Mouse (Mus musculus): ENCODE results near the gene Plekha5. TPM values are rescaled to one million over a fixed set of nuclear protein-coding genes. Genes with fewer than 3 reads are reported as not detected.
"Not testable (repeated sequence)": the region's sequence is repeated elsewhere in the genome, so short reads cannot be mapped to it uniquely, and the experiment has no call there.

The Plekha5 gene
- polyA plus RNA-seq, 1 experiment, result 56.6 TPM

GRCm38 (mm10) chr6:140576961-140577821, 153.3 kb downstream of the Plekha5 start:
- Histone ChIP-seq H3K36me3 (ENCODE audit: control insufficient read depth, insufficient read depth, low read length) (peaks cover 1% of the 10 kb centered on the region), H3K27me3 (ENCODE audit: control insufficient read depth, insufficient read depth, low read length) (no peaks in the 10 kb centered on the region), H3K4me3 (ENCODE audit: control insufficient read depth, low read depth, low read length) (no peak overlapping the region), H3K4me1 (ENCODE audit: control insufficient read depth, insufficient read depth, low read length) (no peaks in the 10 kb centered on the region), H3K27ac (ENCODE audit: control insufficient read depth, insufficient read depth, low read depth, low read length) (no peak overlapping the region)
- TF ChIP-seq POLR2A (IDR thresholded peaks at IDR 0.05; ENCODE audit: control insufficient read depth, low read depth, low read length), result no peak

- Histone ChIP-seq H3K27ac (ENCODE audit: control insufficient read depth, insufficient read depth, low read depth, low read length) (no peak overlapping the region), H3K27me3 (ENCODE audit: control insufficient read depth, insufficient read depth, low read length) (no peaks in the 10 kb centered on the region), H3K4me1 (ENCODE audit: control insufficient read depth, insufficient read depth, low read length) (no peaks in the 10 kb centered on the region), H3K36me3 (ENCODE audit: control insufficient read depth, insufficient read depth, low read length) (peaks cover 1% of the 10 kb centered on the region), H3K4me3 (ENCODE audit: control insufficient read depth, low read depth, low read length) (no peak overlapping the region)
- TF ChIP-seq CTCF (IDR thresholded peaks at IDR 0.05; ENCODE audit: control insufficient read depth, insufficient read depth, insufficient replicate concordance, low read depth, low read length) (no peak), POLR2A (IDR thresholded peaks at IDR 0.05; ENCODE audit: control insufficient read depth, low read depth, low read length) (no peak)
Measured at GRCm38 (mm10) chr6:140577822-140578170, 153.9 kb downstream of the Plekha5 start.

- not testable (repeated sequence) for H3K4me1 ChIP-seq (ENCODE audit: control insufficient read depth, insufficient read depth, low read length); H3K27me3 ChIP-seq (ENCODE audit: control insufficient read depth, insufficient read depth, low read length); H3K4me3 ChIP-seq (ENCODE audit: control insufficient read depth, low read depth, low read length); H3K36me3 ChIP-seq (ENCODE audit: control insufficient read depth, insufficient read depth, low read length); H3K27ac ChIP-seq (ENCODE audit: control insufficient read depth, insufficient read depth, low read depth, low read length)
Measured at GRCm38 (mm10) chr6:140578985-140579384, 155.1 kb downstream of the Plekha5 start.

GRCm38 (mm10) chr6:140580170-140580569, 156.3 kb downstream of the Plekha5 start:
- Histone ChIP-seq H3K27ac (ENCODE audit: control insufficient read depth, insufficient read depth, low read depth, low read length) (no peak overlapping the region), H3K4me1 (ENCODE audit: control insufficient read depth, insufficient read depth, low read length) (no peaks in the 10 kb centered on the region), H3K4me3 (ENCODE audit: control insufficient read depth, low read depth, low read length) (no peak overlapping the region), H3K27me3 (ENCODE audit: control insufficient read depth, insufficient read depth, low read length) (no peaks in the 10 kb centered on the region), H3K36me3 (ENCODE audit: control insufficient read depth, insufficient read depth, low read length) (peaks cover 1% of the 10 kb centered on the region)
- TF ChIP-seq POLR2A (IDR thresholded peaks at IDR 0.05; ENCODE audit: control insufficient read depth, low read depth, low read length) (no peak), CTCF (IDR thresholded peaks at IDR 0.05; ENCODE audit: control insufficient read depth, insufficient read depth, insufficient replicate concordance, low read depth, low read length) (no peak)

GRCm38 (mm10) chr6:140586714-140587259, 162.9 kb downstream of the Plekha5 start:
- H3K4me3 ChIP-seq (ENCODE audit: control insufficient read depth, low read depth, low read length), result no peak overlapping the region
- no peaks in the 10 kb centered on the region for H3K27me3 ChIP-seq (ENCODE audit: control insufficient read depth, insufficient read depth, low read length)
- H3K27ac ChIP-seq (ENCODE audit: control insufficient read depth, insufficient read depth, low read depth, low read length), result no peak overlapping the region
- no peaks in the 10 kb centered on the region for H3K4me1 ChIP-seq (ENCODE audit: control insufficient read depth, insufficient read depth, low read length)
- H3K36me3 ChIP-seq (ENCODE audit: control insufficient read depth, insufficient read depth, low read length), result peaks cover 7% of the 10 kb centered on the region
- TF ChIP-seq CTCF (IDR thresholded peaks at IDR 0.05; ENCODE audit: control insufficient read depth, insufficient read depth, insufficient replicate concordance, low read depth, low read length) (no peak), POLR2A (IDR thresholded peaks at IDR 0.05; ENCODE audit: control insufficient read depth, low read depth, low read length) (no peak)

- Histone ChIP-seq H3K27ac (ENCODE audit: control insufficient read depth, insufficient read depth, low read depth, low read length) (no peak overlapping the region), H3K4me1 (ENCODE audit: control insufficient read depth, insufficient read depth, low read length) (no peaks in the 10 kb centered on the region), H3K27me3 (ENCODE audit: control insufficient read depth, insufficient read depth, low read length) (no peaks in the 10 kb centered on the region), H3K36me3 (ENCODE audit: control insufficient read depth, insufficient read depth, low read length) (peaks cover 12% of the 10 kb centered on the region), H3K4me3 (ENCODE audit: control insufficient read depth, low read depth, low read length) (peak overlapping the region; percentile 85)
- TF ChIP-seq CTCF (IDR thresholded peaks at IDR 0.05; ENCODE audit: control insufficient read depth, insufficient read depth, insufficient replicate concordance, low read depth, low read length) (no peak), POLR2A (IDR thresholded peaks at IDR 0.05; ENCODE audit: control insufficient read depth, low read depth, low read length) (no peak)
Measured at GRCm38 (mm10) chr6:140591331-140591730, 167.5 kb downstream of the Plekha5 start.

GRCm38 (mm10) chr6:140592713-140593112, 168.9 kb downstream of the Plekha5 start:
- Histone ChIP-seq H3K4me1 (ENCODE audit: control insufficient read depth, insufficient read depth, low read length) (no peaks in the 10 kb centered on the region), H3K27me3 (ENCODE audit: control insufficient read depth, insufficient read depth, low read length) (no peaks in the 10 kb centered on the region), H3K4me3 (ENCODE audit: control insufficient read depth, low read depth, low read length) (peak overlapping the region; percentile 20; the same call in 1 of the 2 replicates), H3K36me3 (ENCODE audit: control insufficient read depth, insufficient read depth, low read length) (peaks cover 9% of the 10 kb centered on the region), H3K27ac (ENCODE audit: control insufficient read depth, insufficient read depth, low read depth, low read length) (no peak overlapping the region)
- TF ChIP-seq POLR2A (IDR thresholded peaks at IDR 0.05; ENCODE audit: control insufficient read depth, low read depth, low read length) (no peak), CTCF (IDR thresholded peaks at IDR 0.05; ENCODE audit: control insufficient read depth, insufficient read depth, insufficient replicate concordance, low read depth, low read length) (no peak)

Data from testis, adult 2 months (tissue).